Mouse (Mus musculus) limb, embryonic 13.5 days (tissue): ENCODE results near the gene Ackr3. TPM values are rescaled to one million over a fixed set of nuclear protein-coding genes. Genes with fewer than 3 reads are reported as not detected.

ENCODE experiments used
- polyA plus RNA-seq: library from polyadenylated mRNA; unstranded; fragments of >200 nt; fragmentation: Nextera tagmentation; extraction: Ambion mirVana; gene quantifications from 2 replicates; pipeline ENCODE4 v1.2.1, GENCODE M21; 2015

Ackr3 gene
- polyA plus RNA-seq, 1 experiment from 2014 or later = 41.7 TPM

Other genes with a start within 250 kb of the Ackr3 start
- 0.10 and 0.13 TPM in 2 replicates for gene Asb18, start 189.3 kb upstream of the Ackr3 start, polyA plus RNA-seq
- gene Iqca, start 50.6 kb upstream of the Ackr3 start, polyA plus RNA-seq = 0.10 and 0.47 TPM in 2 replicates